9 mouse cellular contexts compared by ENCODE assay signal in genomic region chr8:11340310-11341110, GRCm38 (mm10). TPM values are rescaled to one million over a fixed set of nuclear protein-coding genes. Genes with fewer than 3 reads are reported as not detected.
DNase-seq lines count a peak whose midpoint lies in the region; ATAC-seq and TF ChIP-seq lines count a peak whose summit lies in the region.
"Had no signal": no experiment of that assay in that cellular context is flagged by ENCODE, and none has a peak within 500 bp of the region (broad histone marks: within the 10 kb centered on the region; RNA-seq: fewer than 3 reads in every experiment).

No protein-coding gene starts in this region.

- H3K4me2 ChIP-seq in lung, postnatal 0 days (replicated peaks; ENCODE audit: low read depth, low read length) = no peak overlapping the region; the same call in 1 of the 2 replicates

- H3K9ac ChIP-seq in lung, postnatal 0 days (replicated peaks; ENCODE audit: low read depth) = no peak overlapping the region

- intact Hi-C loops in gastrocnemius, adult 2 months (cut with DNase I) = no loop called here
- intact Hi-C loops in gastrocnemius, postnatal 36 days (cut with DNase I) = no loop called here
- intact Hi-C loops in heart, postnatal 36 days (cut with DNase I) = no loop called here

- peaks cover 37% of the 10 kb centered on the region for H3K4me1 ChIP-seq in lung, postnatal 0 days (ENCODE audit: insufficient read depth, low read depth, low read length)

- ATAC-seq in lung, postnatal 0 days = peak; percentile 78
- no peak for ATAC-seq in activated CD4-positive, CD25-positive, alpha-beta regulatory T cell, adult 4 months
- ATAC-seq: CD4-positive, CD25-positive, alpha-beta regulatory T cell, adult 4 months had no signal

- H3K36me3 ChIP-seq in lung, postnatal 0 days (ENCODE audit: insufficient read depth, low read length) = no peaks in the 10 kb centered on the region

- H3K9me3 ChIP-seq in lung, postnatal 0 days (ENCODE audit: low read length) = no peaks in the 10 kb centered on the region

- no peak for DNase-seq in gastrocnemius, adult 2 months
- no peak for DNase-seq in gastrocnemius, postnatal 36 days
- DNase-seq in adrenal gland, adult 8-10 months = peak; percentile 90
- peak; percentile 51 to 55 for DNase-seq in heart, postnatal 36 days
- peak; percentile 75 for DNase-seq in lung, postnatal 0 days (ENCODE audit: low spot score)
- DNase-seq in urinary bladder, postnatal 10 days (ENCODE audit: low spot score) = no peak
- no peak for DNase-seq in thymus, postnatal 36 days

- TF ChIP-seq EP300 in lung, postnatal 0 days (IDR thresholded peaks at IDR 0.05) = peak; percentile 71

- WGBS in lung, postnatal 0 days = 43% methylated on average over 12 of the region's 12 CpGs

- peak overlapping the region; percentile 77 for H3K27ac ChIP-seq in gastrocnemius, adult 2 months
- peak overlapping the region; percentile 51 for H3K27ac ChIP-seq in lung, postnatal 0 days (ENCODE audit: low read length)

- no peaks in the 10 kb centered on the region for H3K27me3 ChIP-seq in lung, postnatal 0 days (replicated peaks; ENCODE audit: insufficient read depth, low read length)

- peak overlapping the region; percentile 36 for H3K4me3 ChIP-seq in gastrocnemius, adult 2 months
- H3K4me3 ChIP-seq in lung, postnatal 0 days (ENCODE audit: low read depth, low read length) = no peak overlapping the region

- no peak for TF ChIP-seq CTCF in gastrocnemius, adult 2 months (IDR thresholded peaks at IDR 0.05)
- TF ChIP-seq CTCF in lung, postnatal 0 days (IDR thresholded peaks at IDR 0.05) = no peak

RNA-seq across cellular contexts. Expression of gene Col4a1, which starts 27.9 kb away (rescaled TPM):
- total RNA-seq in gastrocnemius, adult 2 months (2021) = 100 to 1,000 TPM in 1 of 2 experiments, 10 to 100 TPM in 1; 73.3 to 117 TPM
- total RNA-seq in gastrocnemius, postnatal 36 days (2021) = 100 to 1,000 TPM; 146 to 216 TPM
- total RNA-seq in adrenal gland, adult 8-10 months (2022) = 100 to 1,000 TPM; 276 to 357 (median 298) TPM
- 100 to 1,000 TPM; 371 to 526 TPM for total RNA-seq in heart, postnatal 36 days (2021)
- polyA plus RNA-seq in lung, postnatal 0 days (2015; fragmentation: Nextera tagmentation; extraction: Ambion mirVana) = 346 and 376 TPM in 2 replicates
- not detected for polyA plus RNA-seq in activated CD4-positive, CD25-positive, alpha-beta regulatory T cell, adult 4 months (2017; shearing (Covaris generic))

RNA-seq across cellular contexts. Expression of gene Col4a2, which starts 27.9 kb away (rescaled TPM):
- 10 to 100 TPM; 51.3 to 69.5 TPM for total RNA-seq in gastrocnemius, adult 2 months (2021)
- 100 to 1,000 TPM in 1 of 2 experiments, 10 to 100 TPM in 1; 77.5 to 105 TPM for total RNA-seq in gastrocnemius, postnatal 36 days (2021)
- total RNA-seq in adrenal gland, adult 8-10 months (2022) = 100 to 1,000 TPM; 122 to 162 (median 137) TPM
- 100 to 1,000 TPM; 228 to 282 TPM for total RNA-seq in heart, postnatal 36 days (2021)
- 183 and 189 TPM in 2 replicates for polyA plus RNA-seq in lung, postnatal 0 days (2015; fragmentation: Nextera tagmentation; extraction: Ambion mirVana)
- not detected for polyA plus RNA-seq in activated CD4-positive, CD25-positive, alpha-beta regulatory T cell, adult 4 months (2017; shearing (Covaris generic))
- polyA plus RNA-seq: CD4-positive, CD25-positive, alpha-beta regulatory T cell, adult 4 months had no signal

Comparison
In these comparisons a context has a peak if more than half of its experiments do, and no peak if none do; other contexts are left out.
1. DNase-seq: peak in adrenal gland, adult 8-10 months (single experiment), heart, postnatal 36 days (2 of 2) and lung, postnatal 0 days (single experiment); none in gastrocnemius, adult 2 months (single experiment), gastrocnemius, postnatal 36 days (0 of 2), urinary bladder, postnatal 10 days (single experiment) and thymus, postnatal 36 days (0 of 2).